Mouse (Mus musculus) heart, postnatal 14 days (tissue): Measurements from ENCODE around the gene Alms1. TPM values are rescaled to one million over a fixed set of nuclear protein-coding genes. Genes with fewer than 3 reads are reported as not detected.
"Not testable (repeated sequence)": the region's sequence is repeated elsewhere in the genome, so short reads cannot be mapped to it uniquely, and the experiment has no call there.

Experiments used
- DNase-seq, 2 experiments: peaks; one replicate each; pipeline ENCODE4 v3.0.0; 2021 to 2022
- intact Hi-C: fragments of 180-260 bp; cut with DNase I; formaldehyde crosslinking; loops from one replicate; pipeline ENCODE4 v1.15.1; 2025
- long read RNA-seq, 2 experiments: library from polyadenylated mRNA; stranded (forward); transcript quantifications; one replicate each; pipeline ENCODE4 v2.0.0; 2021
- total RNA-seq, 2 experiments: library from RNA; stranded (reverse); gene quantifications; 2 replicates each; pipeline ENCODE4 v1.2.3; 2021

The Alms1 gene
- total RNA-seq: 1 to 10 TPM; 2.4 to 2.6 TPM
- long read RNA-seq, experiment 1: 0 reads
- long read RNA-seq, experiment 2: 0 reads

GRCm38 (mm10) chr6:85587396-85588143, at the start of gene Alms1:
Alms1 (plus strand) TSS chr6:85587531.
- intact Hi-C loops: loop anchor here (10.0 kb wide), 1 partner anchor 317 kb away; the partner anchor contains the start of gene Nat8f4
- DNase-seq: peak; percentile 94

- intact Hi-C loops: no loop called here
- DNase-seq: no peak
Observed at GRCm38 (mm10) chr6:85543351-85544175, 43.8 kb upstream of the Alms1 start.

- DNase-seq: no peak
- intact Hi-C loops: no loop called here
Observed at GRCm38 (mm10) chr6:85544251-85544881, 43.0 kb upstream of the Alms1 start.

- no peak for DNase-seq
- intact Hi-C loops: no loop called here
Observed at GRCm38 (mm10) chr6:85547642-85548041, 39.7 kb upstream of the Alms1 start.

- DNase-seq: no peak
- intact Hi-C loops: no loop called here
Observed at GRCm38 (mm10) chr6:85562374-85562773, 25.0 kb upstream of the Alms1 start.

- no peak for DNase-seq
- intact Hi-C loops: no loop called here
Observed at GRCm38 (mm10) chr6:85572816-85573215, 14.5 kb upstream of the Alms1 start.

GRCm38 (mm10) chr6:85581688-85582087, 5.6 kb upstream of the Alms1 start:
- intact Hi-C loops: loop anchor here (10.0 kb wide), 1 partner anchor 323 kb away; the partner anchor contains the start of gene Nat8f4
- DNase-seq: no peak

GRCm38 (mm10) chr6:85584612-85585011, 2.7 kb upstream of the Alms1 start:
- intact Hi-C loops: loop anchor here (10.0 kb wide), 1 partner anchor 320 kb away; the partner anchor contains the start of gene Nat8f4
- no peak for DNase-seq

- DNase-seq: no peak
- intact Hi-C loops: loop anchor here (10.0 kb wide), 1 partner anchor 318 kb away; the partner anchor contains the start of gene Nat8f4
Observed at GRCm38 (mm10) chr6:85586805-85587367, 445 bp upstream of the Alms1 start.

GRCm38 (mm10) chr6:85588164-85588563, 833 bp downstream of the Alms1 start:
- intact Hi-C loops: loop anchor here (10.0 kb wide), 1 partner anchor 317 kb away; the partner anchor contains the start of gene Nat8f4
- no peak for DNase-seq

- DNase-seq: no peak
- intact Hi-C loops: loop anchor here (10.0 kb wide), 1 partner anchor 316 kb away; the partner anchor contains the start of gene Nat8f4
Observed at GRCm38 (mm10) chr6:85588568-85588967, 1.2 kb downstream of the Alms1 start.

- no peak for DNase-seq
- intact Hi-C loops: no loop called here
Observed at GRCm38 (mm10) chr6:85590116-85590515, 2.8 kb downstream of the Alms1 start.

GRCm38 (mm10) chr6:85599310-85599709, 12.0 kb downstream of the Alms1 start:
- intact Hi-C loops: no loop called here

GRCm38 (mm10) chr6:85610511-85610910, 23.2 kb downstream of the Alms1 start:
- intact Hi-C loops: no loop called here
- DNase-seq: no peak

More at GRCm38 (mm10) chr6:85599310-85599709, 12.0 kb downstream of the Alms1 start:
- DNase-seq: no peak

GRCm38 (mm10) chr6:85620826-85621225, 33.5 kb downstream of the Alms1 start:
- intact Hi-C loops: no loop called here
- DNase-seq: no peak

GRCm38 (mm10) chr6:85621600-85621999, 34.3 kb downstream of the Alms1 start:
- intact Hi-C loops: no loop called here
- DNase-seq: no peak

GRCm38 (mm10) chr6:85624511-85624910, 37.2 kb downstream of the Alms1 start:
- intact Hi-C loops: no loop called here
- DNase-seq: no peak

- intact Hi-C loops: no loop called here
Observed at GRCm38 (mm10) chr6:85633165-85633564, 45.8 kb downstream of the Alms1 start.

GRCm38 (mm10) chr6:85653244-85653643, 65.9 kb downstream of the Alms1 start:
- DNase-seq: no peak
- intact Hi-C loops: no loop called here

More at GRCm38 (mm10) chr6:85633165-85633564, 45.8 kb downstream of the Alms1 start:
- no peak for DNase-seq

GRCm38 (mm10) chr6:85701943-85702342, 114.6 kb downstream of the Alms1 start:
- peak; percentile 32 for DNase-seq
- intact Hi-C loops: not testable (repeated sequence)
